Mouse (Mus musculus) embryo, embryonic 11 days (tissue): Measurements from ENCODE around the gene Mcu.
A peak's percentile ranks its signal among the peaks of the same experiment; 100 is the strongest.

Source experiments
- DNase-seq: peaks from one replicate; pipeline ENCODE4 v3.0.0-alpha.2; 2015

The Mcu gene

DNA sequence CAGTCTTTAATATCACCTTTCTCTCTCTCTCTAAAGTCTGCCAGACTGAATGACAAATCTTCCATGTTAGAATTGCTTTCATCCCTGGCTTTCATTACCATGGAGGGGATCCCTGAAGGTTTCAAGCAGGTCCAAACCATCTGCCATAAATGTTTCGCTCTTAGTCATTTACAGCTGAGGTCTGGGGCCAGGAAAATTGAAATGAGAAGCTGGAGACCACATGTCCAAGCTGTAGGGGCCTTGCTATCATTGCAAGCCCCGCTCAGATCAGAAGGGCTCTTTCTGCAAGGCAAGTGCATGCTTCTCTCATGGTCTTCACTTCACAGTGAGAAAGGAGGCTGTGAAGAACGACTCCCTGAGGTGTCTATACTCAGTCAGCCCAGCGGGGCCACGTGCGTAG, 132.2 kb downstream of the Mcu start:
- DNase-seq = no peak

DNA sequence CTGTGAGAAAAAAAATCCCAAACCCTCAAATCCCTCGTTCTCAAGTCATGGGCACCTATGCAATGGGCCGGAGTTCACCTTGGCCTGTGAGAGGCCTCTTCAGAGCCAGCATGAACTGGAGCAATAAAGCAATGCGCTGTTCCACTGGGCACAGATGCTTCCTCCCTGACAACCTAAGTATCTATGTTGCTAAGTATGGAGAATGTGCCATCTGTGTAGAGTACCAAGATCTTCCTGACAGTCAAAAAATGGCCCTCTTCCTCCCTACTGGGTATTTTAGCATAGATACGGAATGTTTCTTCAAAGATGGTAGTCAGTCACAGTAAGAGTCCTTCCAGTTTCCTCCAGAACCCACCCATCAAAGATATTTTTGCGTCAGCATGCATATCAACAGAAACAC, 135.1 kb downstream of the Mcu start:
- no peak for DNase-seq

DNA sequence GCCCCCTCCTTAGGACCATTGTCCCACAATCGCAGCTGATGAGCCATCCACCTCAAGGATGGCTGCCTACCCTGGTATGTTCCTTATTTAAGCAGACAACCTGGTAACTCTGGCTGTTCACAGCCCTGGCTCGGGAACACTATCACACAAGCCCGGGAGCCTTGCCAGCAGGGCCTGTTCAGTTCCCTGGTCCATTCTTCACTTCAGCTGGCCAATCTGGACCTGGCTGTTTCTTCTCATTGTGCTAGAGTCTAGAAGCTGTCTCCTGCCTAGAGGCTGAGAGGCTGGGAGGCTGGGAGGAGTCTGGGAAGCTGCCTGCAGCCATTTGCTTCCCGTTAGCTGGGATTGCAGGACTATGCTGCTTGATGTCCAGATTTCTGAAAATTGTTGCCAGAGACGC, 146.0 kb downstream of the Mcu start:
- no peak for DNase-seq

DNA sequence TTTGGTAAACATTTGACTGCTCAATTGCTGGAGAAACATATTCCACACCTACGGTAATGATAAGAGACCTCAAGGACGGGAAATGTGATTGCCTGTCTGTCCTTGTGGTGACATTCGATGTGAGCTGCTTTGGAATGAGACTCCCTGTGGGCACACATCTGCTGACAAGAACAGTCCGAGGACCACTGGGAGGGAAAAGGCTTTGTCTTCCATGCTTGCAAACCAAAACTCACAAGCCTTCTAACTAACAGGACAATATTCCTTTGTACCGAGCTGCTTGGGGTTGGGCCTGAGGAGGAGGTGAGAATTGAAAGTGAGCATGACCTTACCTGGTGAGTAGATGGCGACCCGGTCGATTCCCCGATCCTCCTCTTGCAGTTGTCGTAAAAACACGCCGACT, 149.2 kb downstream of the Mcu start:
- DNase-seq = no peak

DNA sequence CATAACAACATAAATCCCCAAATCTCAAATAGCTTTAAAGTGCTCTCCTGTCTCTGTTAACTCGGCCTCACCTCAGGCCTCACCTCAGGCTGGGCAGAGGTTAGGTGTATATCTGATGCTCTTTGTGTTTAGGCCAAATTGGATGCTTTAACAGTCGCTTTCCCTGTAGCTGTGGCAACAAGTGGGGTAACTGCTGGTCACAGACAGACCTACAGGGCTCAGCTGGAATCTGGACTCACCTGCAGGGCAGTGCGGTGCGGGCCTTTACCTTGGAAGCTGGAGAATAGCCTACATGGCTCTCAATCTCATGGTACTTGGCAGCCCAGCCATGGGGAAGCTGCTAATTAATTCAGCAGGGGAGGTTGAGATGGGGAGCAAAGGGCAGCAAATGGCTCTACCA, 149.9 kb downstream of the Mcu start:
- no peak for DNase-seq

DNA sequence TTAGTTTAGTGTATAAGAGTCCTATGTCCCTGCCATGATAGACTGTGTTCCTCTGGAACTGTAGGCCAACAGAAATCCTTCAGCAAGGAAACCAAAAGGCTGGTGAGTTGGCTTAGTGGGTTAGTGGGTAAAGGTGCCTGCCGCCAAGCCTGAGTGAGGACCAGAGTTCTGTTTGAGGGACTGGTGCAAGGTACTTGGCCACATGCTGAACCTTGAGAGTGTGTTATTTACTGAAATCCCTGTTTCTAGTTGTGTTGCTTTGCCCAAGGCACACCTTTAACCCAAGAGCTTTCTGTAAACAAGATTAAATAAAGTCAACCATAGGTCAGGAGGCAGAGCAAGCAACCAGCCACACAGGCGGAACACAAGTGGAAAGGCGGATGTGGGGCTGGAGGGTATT, 150.9 kb downstream of the Mcu start:
- DNase-seq = no peak

DNA sequence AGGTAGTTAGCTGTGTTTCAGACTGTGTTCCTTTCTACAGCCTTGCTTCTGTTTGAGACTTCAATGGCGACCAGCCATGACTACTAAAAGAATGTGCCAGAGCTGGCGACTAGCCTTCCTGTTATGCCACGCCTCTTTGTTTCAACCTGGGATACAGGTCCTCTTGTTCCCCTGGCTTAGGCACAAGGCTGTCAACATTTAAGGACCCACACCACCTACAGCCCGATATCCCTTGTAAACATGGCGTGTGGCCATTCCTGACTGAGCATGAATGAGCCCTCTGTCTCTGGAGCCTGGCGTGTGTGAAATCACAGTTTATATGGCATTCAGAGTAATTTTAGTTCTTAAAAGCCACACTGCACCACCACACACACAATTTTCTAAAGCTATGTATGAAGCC, 154.2 kb downstream of the Mcu start:
- no peak for DNase-seq

DNA sequence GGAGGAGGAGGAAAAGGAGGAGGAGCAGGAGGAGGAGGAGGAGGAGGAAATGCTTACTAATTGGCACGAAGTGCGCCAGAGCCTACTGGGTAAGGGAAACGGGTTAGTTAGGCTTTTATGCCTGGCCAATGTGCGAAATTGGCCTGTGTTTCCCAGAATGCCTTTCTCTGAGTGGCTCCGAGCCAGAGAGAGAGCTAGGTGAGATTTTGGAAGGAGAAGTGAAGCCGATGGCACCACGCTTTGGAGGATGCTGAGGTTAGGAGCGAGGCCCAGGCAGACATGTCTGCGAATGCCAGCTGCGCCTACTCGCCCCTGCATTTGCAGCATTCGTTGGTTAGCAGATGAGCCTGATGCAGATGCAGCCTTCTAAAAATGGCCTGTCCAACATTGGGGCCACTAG, 156.7 kb downstream of the Mcu start:
- DNase-seq = no peak

DNA sequence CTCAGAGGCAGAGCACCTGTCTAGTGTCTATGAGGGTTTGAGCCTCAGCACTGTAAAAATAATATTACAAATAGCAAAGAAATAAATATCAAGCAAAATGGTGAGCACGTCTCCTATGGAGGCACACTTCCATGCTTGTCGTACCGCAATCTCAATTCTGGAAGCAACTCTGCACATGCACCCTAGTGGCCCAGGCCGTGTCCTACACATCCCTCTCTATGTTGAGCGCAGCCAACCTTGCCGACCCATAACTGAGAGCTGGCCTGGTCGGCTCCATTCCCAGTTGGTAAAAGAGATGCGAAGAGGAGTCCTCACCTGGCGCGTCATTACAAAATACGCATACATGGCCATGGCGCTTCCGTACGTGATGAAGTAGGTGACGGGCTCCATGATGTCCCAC, 161.9 kb downstream of the Mcu start:
- no peak for DNase-seq

DNA sequence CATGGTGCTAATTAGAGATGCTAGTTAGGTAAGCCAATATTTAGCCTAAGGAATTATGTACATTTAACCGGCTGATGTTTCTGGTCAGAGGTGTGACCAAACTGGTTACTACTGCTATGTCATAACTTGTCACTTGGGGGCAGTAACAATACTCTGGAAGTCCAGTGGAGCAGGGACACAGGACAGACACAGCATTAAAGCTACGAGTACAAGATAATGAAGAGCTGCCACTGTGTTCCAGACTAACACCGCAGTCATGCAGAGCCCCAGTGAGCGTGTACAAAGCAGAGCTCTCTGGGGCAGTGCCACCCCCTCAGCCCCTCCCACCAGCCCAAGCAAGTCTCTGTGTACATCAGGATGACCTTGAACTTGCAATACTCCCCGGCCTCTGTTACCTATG, 164.7 kb downstream of the Mcu start:
- peak; percentile 72 for DNase-seq

DNA sequence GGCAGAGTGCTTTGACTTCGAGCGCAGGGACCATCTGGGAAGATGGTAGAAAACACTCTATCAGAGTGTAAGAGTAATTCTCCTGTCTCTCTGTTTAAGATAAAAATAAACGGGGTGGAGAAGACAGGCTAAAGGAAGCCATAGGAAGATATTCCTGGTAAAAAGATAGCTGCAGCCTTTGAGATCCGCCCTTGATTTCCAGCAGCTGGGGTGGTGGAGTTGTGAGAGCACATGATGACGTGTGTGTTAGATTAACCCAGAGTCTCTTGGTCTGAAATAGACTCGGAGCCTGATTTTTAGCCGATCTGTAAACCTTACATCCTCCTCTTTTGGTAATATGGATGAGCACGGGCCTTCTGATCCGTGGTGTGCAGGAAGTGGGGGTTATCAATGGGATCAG, 168.9 kb downstream of the Mcu start:
- DNase-seq = no peak

DNA sequence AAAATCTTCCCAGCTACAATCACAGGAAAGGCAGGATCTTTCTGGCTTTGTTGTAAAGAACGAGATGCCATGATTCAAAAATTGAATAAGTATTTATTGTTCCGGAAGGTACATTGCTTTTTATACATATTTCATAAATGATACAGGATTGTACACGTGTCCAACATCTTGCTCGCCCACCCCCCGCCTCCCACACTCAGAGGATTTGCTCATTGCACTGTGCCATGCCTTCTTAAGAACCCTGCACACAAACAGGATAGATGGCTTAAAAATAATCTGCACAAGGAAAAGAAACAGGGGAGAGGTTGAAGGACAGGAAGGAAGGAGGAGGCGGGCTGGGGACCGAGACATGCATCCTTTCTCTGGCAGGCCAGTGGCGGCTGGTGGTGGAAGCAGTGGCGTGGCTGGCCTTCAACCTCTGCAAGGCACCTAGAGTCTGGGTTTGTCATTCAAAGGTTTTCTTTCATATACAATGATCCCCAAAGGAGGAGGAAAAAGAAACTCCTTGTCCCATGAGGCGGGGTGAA, 169.5 kb downstream of the Mcu start:
- DNase-seq = no peak

DNA sequence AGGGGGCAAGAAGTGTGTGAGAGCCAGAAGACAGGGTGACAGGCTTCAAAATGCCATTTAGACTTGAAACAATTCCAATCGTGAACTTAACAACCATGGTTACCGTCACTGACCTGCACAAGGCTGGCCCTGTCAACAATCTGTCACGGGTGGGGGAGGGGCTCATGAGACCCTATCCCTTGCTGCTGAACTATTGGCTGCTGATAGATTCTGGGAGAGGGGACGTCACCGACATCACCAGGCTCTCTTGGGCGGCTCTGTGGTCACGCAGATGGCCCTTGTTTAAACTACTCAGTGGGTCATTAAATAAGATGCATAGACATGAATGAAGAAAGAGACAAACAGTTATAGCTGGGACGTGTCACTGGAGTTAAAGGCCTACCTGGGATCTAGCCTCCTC, 171.9 kb downstream of the Mcu start:
- no peak for DNase-seq

DNA sequence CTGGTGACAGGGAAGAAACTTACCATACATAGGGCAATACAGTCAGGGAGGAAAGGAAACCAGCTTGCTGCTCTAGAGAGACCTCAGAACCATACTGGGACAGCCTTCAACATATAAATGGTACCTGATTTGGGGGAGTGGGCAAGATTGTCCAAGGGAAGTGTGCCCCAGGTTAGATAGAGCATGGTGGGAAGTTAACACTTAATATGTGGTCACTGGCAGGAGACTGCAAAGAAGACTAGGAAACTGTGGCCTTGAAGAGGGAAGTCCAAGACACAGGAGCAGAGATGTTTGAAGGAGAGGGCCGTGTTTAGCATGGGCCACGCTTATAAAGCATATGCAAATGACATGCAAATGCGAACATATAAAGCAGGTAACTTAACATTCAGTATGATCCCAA, 172.4 kb downstream of the Mcu start:
- DNase-seq = no peak

DNA sequence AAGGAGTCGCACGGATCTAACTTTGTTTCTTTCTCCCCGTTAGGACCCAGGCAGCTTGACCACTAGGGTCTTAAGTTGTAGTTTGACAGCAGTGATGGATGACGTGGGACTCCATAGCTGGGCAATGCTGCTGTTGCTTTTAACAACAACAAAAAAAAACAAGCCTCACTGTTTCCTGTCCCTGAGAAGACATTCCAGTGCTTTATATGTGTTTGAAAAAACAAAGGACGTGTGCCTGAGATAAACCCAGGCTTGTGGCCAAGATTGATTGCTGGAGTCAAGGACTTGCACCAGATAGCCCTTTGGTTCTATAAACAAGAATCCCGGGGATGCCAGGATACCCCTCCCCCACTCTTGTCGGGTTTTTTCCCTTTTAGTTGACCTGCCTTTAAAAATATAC, 173.3 kb downstream of the Mcu start:
- peak; percentile 56 for DNase-seq

DNA sequence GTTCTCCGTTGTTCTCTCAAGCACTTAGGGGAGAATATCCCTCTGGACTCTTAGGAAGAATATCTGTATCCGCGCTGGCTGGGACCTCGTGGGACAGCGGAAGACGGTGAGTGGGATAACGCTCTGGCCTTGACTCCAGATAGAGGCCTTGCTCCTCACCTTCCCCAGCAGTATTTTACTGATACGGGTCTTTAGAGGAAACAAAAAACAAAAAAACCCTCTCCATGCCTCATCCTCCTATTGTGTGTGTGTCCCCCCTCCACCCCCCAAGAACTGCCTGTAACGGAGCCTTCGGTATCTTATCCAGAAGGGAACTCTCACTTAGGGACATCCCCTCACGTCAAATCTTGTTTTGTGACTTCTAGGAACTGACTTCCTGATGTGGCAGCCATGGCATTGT, 174.8 kb downstream of the Mcu start, which contains the start of gene Oit3:
Gene Oit3, minus strand, starts transcription at position 44 of the 400 bp plus-strand sequence.
- DNase-seq = no peak

DNA sequence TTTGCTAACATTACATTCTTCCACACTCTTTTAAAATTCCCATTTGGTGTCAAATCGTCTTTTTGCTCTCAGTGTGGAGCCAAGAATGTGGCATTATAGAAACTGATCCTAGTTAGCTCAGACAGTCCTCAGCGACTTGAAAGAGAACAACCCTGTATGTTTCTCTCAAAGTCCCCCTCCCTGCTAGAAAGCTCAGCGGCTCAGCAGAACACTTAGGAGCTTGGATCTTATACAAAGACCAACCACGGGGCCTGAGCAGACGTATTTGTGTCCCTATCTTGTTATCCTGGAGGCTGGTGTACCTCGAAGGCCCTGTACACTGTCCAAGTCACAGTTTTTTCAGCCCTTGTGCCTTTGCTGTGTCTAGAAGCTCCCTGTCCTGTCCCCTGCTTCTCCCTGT, 176.3 kb downstream of the Mcu start:
- DNase-seq = no peak

DNA sequence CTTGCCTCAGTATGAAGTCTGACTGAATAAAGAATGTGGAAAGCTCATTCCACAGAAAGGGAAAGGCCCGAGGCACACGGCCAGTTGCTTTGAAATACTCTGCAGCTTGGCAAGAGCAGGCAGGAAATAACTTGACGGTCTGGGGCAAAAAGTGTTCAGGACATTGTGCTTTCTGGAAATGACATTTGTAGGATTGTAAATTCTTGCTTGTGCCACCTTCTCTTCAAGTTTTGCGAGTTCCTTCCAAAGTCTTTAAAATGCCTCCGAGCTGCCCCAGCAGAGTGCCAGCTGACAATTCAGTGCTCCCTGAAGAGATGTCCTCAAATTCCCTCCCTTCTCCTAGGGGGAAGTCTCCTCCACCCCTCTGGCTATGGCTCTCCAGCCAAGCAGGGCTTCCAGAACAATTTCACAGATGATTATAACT, 177.0 kb downstream of the Mcu start:
- DNase-seq = no peak

DNA sequence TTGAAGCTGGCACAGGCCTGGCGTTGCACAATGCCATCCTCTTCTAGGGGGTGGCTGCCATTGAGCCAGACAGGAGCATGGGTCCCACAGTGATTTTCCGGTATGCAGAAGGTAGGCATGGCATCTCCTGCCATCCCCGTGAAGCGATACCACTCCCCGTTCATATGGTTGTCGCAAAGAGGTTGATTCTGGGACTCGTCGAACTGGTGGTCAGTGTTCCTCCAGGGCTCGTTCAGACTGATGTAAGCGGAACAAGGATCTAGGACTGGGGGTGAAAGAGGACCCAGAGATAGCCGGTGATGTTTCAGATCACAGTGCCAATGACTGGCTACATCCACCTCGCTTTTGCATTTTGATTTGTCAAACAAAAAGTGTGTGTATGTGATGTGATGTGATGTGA, 177.8 kb downstream of the Mcu start:
- no peak for DNase-seq

DNA sequence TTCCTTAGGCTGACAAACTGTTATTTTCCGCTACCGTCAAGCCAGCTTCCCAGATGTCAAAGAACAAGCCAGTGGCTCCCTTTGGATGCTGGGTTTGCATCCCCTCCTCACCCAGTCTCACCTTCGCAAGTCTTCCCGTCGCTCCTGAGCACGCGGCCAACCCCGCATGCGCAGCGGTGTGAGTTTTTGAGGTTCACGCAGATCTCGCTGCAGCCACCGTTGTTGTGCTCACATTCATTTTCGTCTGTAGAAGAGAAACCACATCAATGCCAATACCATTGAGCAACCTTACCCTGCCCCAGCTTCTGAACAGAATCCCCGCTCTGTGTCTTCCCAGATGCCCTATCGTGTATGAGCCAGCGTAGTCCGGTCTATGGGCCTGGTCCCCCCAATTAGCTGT, 180.7 kb downstream of the Mcu start:
- no peak for DNase-seq

DNA sequence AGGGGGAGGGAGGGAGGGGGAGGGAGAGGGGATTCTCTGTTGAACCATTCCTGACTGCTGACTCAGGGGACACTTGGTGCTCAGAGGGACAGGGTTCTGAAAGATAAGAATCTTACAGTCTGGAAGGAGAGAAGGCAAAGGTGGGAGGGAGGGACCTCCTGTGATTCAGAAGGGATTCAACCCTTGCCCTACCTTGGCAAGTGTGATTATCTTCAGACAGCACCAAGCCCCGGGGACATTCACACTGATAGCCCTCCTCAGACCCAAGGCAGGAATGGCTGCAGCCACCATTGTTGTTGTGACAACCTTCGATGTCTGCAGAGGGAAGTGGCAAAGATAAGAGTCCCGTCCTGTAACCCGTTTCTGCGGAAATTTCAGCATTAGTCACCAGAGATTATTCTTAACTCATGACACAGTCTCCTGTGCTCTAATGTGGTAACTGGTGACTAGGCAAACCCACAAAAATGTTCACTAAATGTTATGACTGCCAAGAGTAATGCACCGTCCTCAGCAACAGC, 185.7 kb downstream of the Mcu start:
- DNase-seq = no peak

DNA sequence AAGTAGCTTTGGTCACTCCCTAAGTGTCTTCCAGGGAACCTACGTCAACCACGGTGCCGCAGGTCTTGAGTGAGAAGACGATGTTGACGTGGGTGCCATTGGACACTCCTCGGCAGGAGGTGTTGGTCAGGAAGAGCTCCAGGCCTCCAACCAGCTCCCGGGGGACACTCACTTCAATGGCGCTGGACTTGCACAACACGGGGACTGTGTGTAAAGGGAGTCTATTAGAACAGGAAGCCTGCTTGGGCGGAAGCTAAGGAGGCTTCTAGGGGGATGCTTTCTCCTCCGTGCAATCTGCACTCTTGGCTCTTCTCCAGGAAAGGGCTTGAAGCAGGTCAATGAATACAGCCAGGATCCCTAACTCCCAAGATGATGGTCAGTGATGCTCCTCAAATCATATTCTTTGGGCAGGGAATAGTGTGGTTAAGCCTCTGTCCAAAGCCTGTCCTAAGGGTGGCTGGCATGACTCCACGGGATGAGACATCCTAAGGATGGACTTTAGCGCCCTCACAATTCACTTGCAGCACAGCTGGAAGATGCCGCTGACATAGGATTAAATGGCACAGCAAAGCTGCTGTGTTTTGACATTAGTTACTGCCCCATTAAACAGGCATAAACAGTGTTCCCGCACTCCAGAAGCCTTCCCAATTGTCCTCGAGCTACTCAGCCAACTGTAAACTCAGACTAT, 186.9 kb downstream of the Mcu start:
- no peak for DNase-seq

DNA sequence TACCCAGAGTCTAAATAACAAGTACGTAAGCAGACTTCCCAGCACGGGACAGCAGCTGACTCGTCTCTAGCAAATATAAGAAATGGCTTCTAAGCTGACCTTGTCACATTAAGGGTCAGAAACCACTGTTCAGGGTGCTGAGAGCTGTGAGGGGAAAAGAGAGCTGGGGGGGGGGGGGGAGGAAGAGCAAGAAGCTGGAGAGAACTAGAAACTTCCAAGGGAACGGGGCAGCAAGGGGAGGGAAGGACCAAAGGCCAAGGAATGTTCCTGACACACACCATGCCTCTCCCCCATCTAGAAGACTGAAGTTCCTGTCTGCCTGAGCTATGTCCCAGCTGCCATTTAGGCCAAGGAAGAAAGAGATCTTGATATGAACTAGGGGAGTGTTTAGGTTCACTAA, 190.1 kb downstream of the Mcu start:
- no peak for DNase-seq

DNA sequence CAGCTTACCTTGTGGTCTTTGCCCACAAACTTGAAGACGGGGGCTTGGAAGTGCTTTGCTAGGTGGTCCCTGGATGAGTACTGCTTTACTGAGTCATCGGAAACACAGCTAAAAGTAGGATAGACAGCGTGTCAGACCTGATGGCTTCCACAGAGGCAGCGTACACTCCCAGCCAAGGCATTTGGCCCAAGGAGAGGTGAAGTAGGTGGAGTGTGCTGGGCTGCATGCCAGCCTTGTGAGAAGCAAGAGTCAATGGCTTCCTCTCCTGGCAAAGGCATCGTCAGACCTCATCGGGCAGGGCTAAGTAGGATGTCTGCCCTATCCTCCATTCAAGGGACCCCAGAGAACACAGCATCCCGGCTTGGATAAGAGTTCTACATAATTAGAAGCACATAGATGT, 191.1 kb downstream of the Mcu start:
- no peak for DNase-seq

DNA sequence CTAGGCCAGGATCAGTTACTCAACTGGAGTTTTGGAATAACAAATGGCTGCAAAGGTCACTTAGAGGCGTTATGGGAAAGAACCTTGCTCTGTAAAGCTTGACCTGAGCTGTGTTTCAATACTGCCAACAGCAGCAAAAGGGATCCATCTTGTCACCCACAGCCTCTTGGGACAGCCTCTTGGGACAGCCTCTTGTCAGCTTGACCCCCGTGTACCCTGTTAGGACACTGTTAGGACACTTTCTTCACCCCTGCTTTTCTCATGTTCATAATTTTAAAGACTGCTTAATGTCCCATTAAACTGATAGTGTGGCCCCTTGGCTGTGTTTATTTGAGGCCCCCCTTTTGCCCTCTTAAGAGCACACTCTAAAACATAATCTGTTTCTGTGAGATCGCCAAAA, 192.0 kb downstream of the Mcu start:
- no peak for DNase-seq
